ENCODE assay signal across 8 mouse cellular contexts in the genomic region with DNA sequence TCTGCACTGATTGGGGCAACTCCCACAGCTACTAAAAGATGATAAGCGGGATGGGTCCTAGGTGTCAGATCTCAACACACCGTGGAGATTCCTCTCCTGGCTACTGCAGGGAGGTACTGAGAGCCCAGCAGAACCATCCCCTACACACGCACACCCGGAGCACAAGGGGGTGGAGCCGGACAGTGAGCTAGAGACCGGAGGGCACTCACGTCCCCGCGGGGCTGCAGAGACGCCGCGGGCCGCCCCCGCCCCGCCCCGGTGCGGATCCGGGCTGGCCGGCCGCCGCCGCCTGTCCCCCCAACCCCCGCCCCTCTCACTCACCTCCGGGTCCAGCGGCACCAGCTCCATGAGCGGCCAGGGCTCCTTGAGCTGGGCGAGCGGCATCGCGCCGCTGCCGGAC. TPM values are rescaled to one million over a fixed set of nuclear protein-coding genes. Genes with fewer than 3 reads are reported as not detected.
DNase-seq lines count a peak whose midpoint lies in the region; ATAC-seq lines count a peak whose summit lies in the region.

No protein-coding gene starts in this region.

- H3K4me3 ChIP-seq in neural tube, embryonic 11.5 days (ENCODE audit: low read depth, low read length), result peak overlapping the region; percentile 64
- H3K4me3 ChIP-seq in forebrain, embryonic 16.5 days (replicated peaks; ENCODE audit: low read length), result peak overlapping the region; percentile 71
- H3K4me3 ChIP-seq in kidney, embryonic 15.5 days (replicated peaks), result peak overlapping the region; percentile 86
- peak overlapping the region; percentile 93 for H3K4me3 ChIP-seq in megakaryocyte, embryonic 14.5 days (replicated peaks)

- 0% methylated on average over 28 of the region's 32 CpGs for WGBS in neural tube, embryonic 11.5 days
- WGBS in forebrain, embryonic 16.5 days, result under 1% methylated on average over 23 of the region's 32 CpGs
- WGBS in kidney, embryonic 15.5 days, result under 1% methylated on average over 26 of the region's 32 CpGs

- no peak overlapping the region for H3K27ac ChIP-seq in neural tube, embryonic 11.5 days (ENCODE audit: low read depth, low read length)
- H3K27ac ChIP-seq in forebrain, embryonic 16.5 days (ENCODE audit: low read length), result no peak overlapping the region
- H3K27ac ChIP-seq in kidney, embryonic 15.5 days, result peak overlapping the region; percentile 90

- DNase-seq in neural tube, embryonic 11.5 days (ENCODE audit: low spot score), result no peak
- no peak for DNase-seq in neural tube, embryonic 10.5 days (ENCODE audit: extremely low spot score, low spot score)
- peak; percentile 83 for DNase-seq in brain, adult 2 months (ENCODE audit: low read depth, low spot score)
- DNase-seq in natural killer cell, adult 2 months (ENCODE audit: low spot score in 2 of 2), result no peak
- no peak for DNase-seq in frontal cortex, postnatal 25 days (ENCODE audit: low spot score in 2 of 2)

- H3K4me2 ChIP-seq in neural tube, embryonic 11.5 days (ENCODE audit: low read depth), result peak overlapping the region; percentile 89
- H3K4me2 ChIP-seq in forebrain, embryonic 16.5 days (ENCODE audit: low read length), result peak overlapping the region; percentile 93
- peak overlapping the region; percentile 95 for H3K4me2 ChIP-seq in kidney, embryonic 15.5 days

- H3K4me1 ChIP-seq in neural tube, embryonic 11.5 days (ENCODE audit: control insufficient read depth, insufficient read depth, low read length), result 0 out of 2 replicates have a peak, but pooled peaks cover 2% of the 10 kb centered on the region
- H3K4me1 ChIP-seq in forebrain, embryonic 16.5 days (replicated peaks; ENCODE audit: control insufficient read depth, insufficient read depth, low read length), result peaks cover 9% of the 10 kb centered on the region
- H3K4me1 ChIP-seq in kidney, embryonic 15.5 days, result peaks cover 30% of the 10 kb centered on the region
- peaks cover 41% of the 10 kb centered on the region for H3K4me1 ChIP-seq in megakaryocyte, embryonic 14.5 days

- ATAC-seq in neural tube, embryonic 11.5 days (ENCODE audit: insufficient read depth, low FRiP score, low TSS enrichment), result no peak; the same call in none of the 2 replicates
- peak; percentile 63 for ATAC-seq in forebrain, embryonic 16.5 days
- ATAC-seq in kidney, embryonic 15.5 days (replicated peaks; ENCODE audit: low FRiP score), result peak; percentile 34

- no peaks in the 10 kb centered on the region for H3K27me3 ChIP-seq in neural tube, embryonic 11.5 days (ENCODE audit: control insufficient read depth, insufficient read depth, low read length)
- no peaks in the 10 kb centered on the region for H3K27me3 ChIP-seq in forebrain, embryonic 16.5 days (replicated peaks; ENCODE audit: control insufficient read depth, insufficient read depth, low read length)
- H3K27me3 ChIP-seq in kidney, embryonic 15.5 days, result no peaks in the 10 kb centered on the region
- peaks cover 72% of the 10 kb centered on the region for H3K27me3 ChIP-seq in megakaryocyte, embryonic 14.5 days (replicated peaks)

- peak overlapping the region; percentile 71 for H3K9ac ChIP-seq in neural tube, embryonic 11.5 days (ENCODE audit: low read length)
- peak overlapping the region; percentile 87 for H3K9ac ChIP-seq in forebrain, embryonic 16.5 days (replicated peaks; ENCODE audit: low read depth, low read length)
- peak overlapping the region; percentile 93 for H3K9ac ChIP-seq in kidney, embryonic 15.5 days

- H3K9me3 ChIP-seq in neural tube, embryonic 11.5 days (ENCODE audit: control insufficient read depth, low read length), result no peaks in the 10 kb centered on the region
- no peaks in the 10 kb centered on the region for H3K9me3 ChIP-seq in forebrain, embryonic 16.5 days (ENCODE audit: control insufficient read depth, low read length)
- no peaks in the 10 kb centered on the region for H3K9me3 ChIP-seq in kidney, embryonic 15.5 days (replicated peaks)
- no peaks in the 10 kb centered on the region for H3K9me3 ChIP-seq in megakaryocyte, embryonic 14.5 days

- no peaks in the 10 kb centered on the region for H3K36me3 ChIP-seq in neural tube, embryonic 11.5 days (ENCODE audit: control insufficient read depth, insufficient read depth, low read length)
- H3K36me3 ChIP-seq in forebrain, embryonic 16.5 days (ENCODE audit: control insufficient read depth, insufficient read depth), result no peaks in the 10 kb centered on the region
- H3K36me3 ChIP-seq in kidney, embryonic 15.5 days, result no peaks in the 10 kb centered on the region
- no peaks in the 10 kb centered on the region for H3K36me3 ChIP-seq in megakaryocyte, embryonic 14.5 days (replicated peaks; ENCODE audit: low read length)

RNA-seq across cellular contexts. Expression of gene Rps6ka1, which starts 0.3 kb away (rescaled TPM):
- 30.0 and 33.5 TPM in 2 replicates for polyA plus RNA-seq in neural tube, embryonic 11.5 days (2014; fragmentation: Nextera tagmentation; extraction: Ambion mirVana)
- 17.6 and 19.2 TPM in 2 replicates for polyA plus RNA-seq in forebrain, embryonic 16.5 days (2015; fragmentation: Nextera tagmentation; extraction: Ambion mirVana)
- polyA plus RNA-seq in kidney, embryonic 15.5 days (2015; fragmentation: Nextera tagmentation; extraction: Ambion mirVana), result 44.5 and 47.5 TPM in 2 replicates
- 35.6 and 41.3 TPM in 2 replicates for polyA plus RNA-seq in megakaryocyte, embryonic 14.5 days (2012; ENCODE audit: insufficient read depth, low replicate concordance)
